Mouse (Mus musculus) lung, embryonic 15.5 days (tissue): Measurements from ENCODE around the gene Ntn3. TPM values are rescaled to one million over a fixed set of nuclear protein-coding genes. Genes with fewer than 3 reads are reported as not detected.

Source experiments
- ATAC-seq: fragments of 200-750 bp; cut with Nextera tagmentation; 2 replicates; pipeline ENCODE4 v1.8.0; 2017; ENCODE audit warnings: moderate number of reproducible peaks, borderline replicate concordance; ENCODE audit not compliant: low FRiP score, low TSS enrichment; ENCODE audit errors: extremely low read depth
- H3K27ac ChIP-seq: fragments of 300-500 bp; sonication (generic); 2 replicates; pipeline ENCODE4 v1.5.1; 2015; ENCODE audit warnings: moderate library complexity, mild to moderate bottlenecking, inconsistent platforms
- H3K27me3 ChIP-seq: fragments of 300-500 bp; sonication (generic); 2 replicates; pipeline ENCODE4 v1.6.1; 2015; ENCODE audit warnings: inconsistent platforms
- H3K36me3 ChIP-seq: fragments of 300-500 bp; sonication (generic); 2 replicates; pipeline ENCODE4 v1.6.1; 2015; ENCODE audit warnings: inconsistent platforms
- H3K4me1 ChIP-seq: fragments of 300-500 bp; sonication (generic); 2 replicates; pipeline ENCODE4 v1.6.1; 2015; ENCODE audit warnings: inconsistent platforms
- H3K4me2 ChIP-seq: fragments of 300-500 bp; sonication (generic); 2 replicates; pipeline ENCODE4 v1.6.1; 2015; ENCODE audit warnings: inconsistent platforms, mild to moderate bottlenecking, moderate library complexity
- H3K4me3 ChIP-seq: fragments of 300-500 bp; sonication (generic); 2 replicates; pipeline ENCODE4 v1.5.1; 2015; ENCODE audit warnings: mild to moderate bottlenecking, inconsistent platforms
- H3K9ac ChIP-seq: fragments of 300-500 bp; sonication (generic); 2 replicates; pipeline ENCODE4 v1.6.1; 2015; ENCODE audit warnings: inconsistent platforms
- H3K9me3 ChIP-seq: fragments of 300-500 bp; sonication (generic); 2 replicates; pipeline ENCODE4 v1.6.1; 2016; ENCODE audit warnings: inconsistent platforms
- WGBS: fragments of 180-500 bp; shearing (Covaris S2); methylation state at CpG from one replicate; pipeline ENCODE4 v1.1.7; 2015; 5-methylcytosine and 5-hydroxymethylcytosine counted together
- polyA plus RNA-seq: library from polyadenylated mRNA; unstranded; fragments of >200 nt; fragmentation: Nextera tagmentation; extraction: Ambion mirVana; gene quantifications from 2 replicates; pipeline ENCODE4 v1.2.1, GENCODE M21; 2015

Gene Ntn3
- polyA plus RNA-seq, 1 experiment from 2014 or later = 6.1 TPM

GRCm38 (mm10) chr17:24199741-24200140 lies 9.6 kb downstream of the Ntn3 start:
- no peak for ATAC-seq
- H3K36me3 ChIP-seq = no peaks in the 10 kb centered on the region
- no peak overlapping the region for H3K27ac ChIP-seq
- H3K4me1 ChIP-seq = peaks cover 12% of the 10 kb centered on the region
- no peaks in the 10 kb centered on the region for H3K27me3 ChIP-seq
- H3K4me3 ChIP-seq = no peak overlapping the region
- WGBS = 65% methylated on average over 4 of the region's 4 CpGs
- no peak overlapping the region for H3K4me2 ChIP-seq
- H3K9me3 ChIP-seq = no peaks in the 10 kb centered on the region
- no peak overlapping the region for H3K9ac ChIP-seq

- Histone ChIP-seq H3K36me3 (no peaks in the 10 kb centered on the region), H3K27me3 (no peaks in the 10 kb centered on the region), H3K4me2 (no peak overlapping the region), H3K4me1 (peaks cover 7% of the 10 kb centered on the region), H3K9me3 (no peaks in the 10 kb centered on the region), H3K27ac (no peak overlapping the region), H3K4me3 (no peak overlapping the region), H3K9ac (no peak overlapping the region)
- no peak for ATAC-seq
- 71% methylated on average over 4 of the region's 4 CpGs for WGBS
Measured at GRCm38 (mm10) chr17:24199252-24199651, 10.1 kb downstream of the Ntn3 start.

- Histone ChIP-seq H3K4me1 (no peaks in the 10 kb centered on the region), H3K36me3 (no peaks in the 10 kb centered on the region), H3K4me2 (no peak overlapping the region), H3K9me3 (no peaks in the 10 kb centered on the region), H3K27me3 (no peaks in the 10 kb centered on the region), H3K27ac (no peak overlapping the region), H3K4me3 (no peak overlapping the region), H3K9ac (no peak overlapping the region)
- ATAC-seq = no peak
- WGBS = 57% methylated on average over 15 of the region's 15 CpGs
Measured at GRCm38 (mm10) chr17:24197032-24197824, 12.1 kb downstream of the Ntn3 start.

- Histone ChIP-seq H3K27me3 (no peaks in the 10 kb centered on the region), H3K4me3 (no peak overlapping the region), H3K4me1 (no peaks in the 10 kb centered on the region), H3K4me2 (no peak overlapping the region), H3K36me3 (no peaks in the 10 kb centered on the region), H3K9me3 (no peaks in the 10 kb centered on the region), H3K9ac (no peak overlapping the region), H3K27ac (no peak overlapping the region)
- 55% methylated on average over 2 of the region's 2 CpGs for WGBS
- ATAC-seq = no peak
Measured at GRCm38 (mm10) chr17:24195349-24195748, 14.0 kb downstream of the Ntn3 start.

GRCm38 (mm10) chr17:24193769-24194168 lies 15.6 kb downstream of the Ntn3 start:
- no peak overlapping the region for H3K9ac ChIP-seq
- no peaks in the 10 kb centered on the region for H3K4me1 ChIP-seq

GRCm38 (mm10) chr17:24193268-24193667 lies 16.1 kb downstream of the Ntn3 start:
- Histone ChIP-seq H3K9ac (no peak overlapping the region), H3K9me3 (no peaks in the 10 kb centered on the region), H3K4me1 (no peaks in the 10 kb centered on the region), H3K4me2 (no peak overlapping the region), H3K27ac (no peak overlapping the region), H3K4me3 (no peak overlapping the region), H3K36me3 (no peaks in the 10 kb centered on the region), H3K27me3 (no peaks in the 10 kb centered on the region)
- 86% methylated on average over 8 of the region's 8 CpGs for WGBS
- no peak for ATAC-seq

More at GRCm38 (mm10) chr17:24193769-24194168, 15.6 kb downstream of the Ntn3 start:
- Histone ChIP-seq H3K4me3 (no peak overlapping the region), H3K27me3 (no peaks in the 10 kb centered on the region), H3K36me3 (no peaks in the 10 kb centered on the region), H3K9me3 (no peaks in the 10 kb centered on the region), H3K27ac (no peak overlapping the region), H3K4me2 (no peak overlapping the region)
- no peak for ATAC-seq
- WGBS = 84% methylated on average over 5 of the region's 5 CpGs

- Histone ChIP-seq H3K4me3 (no peak overlapping the region), H3K9ac (no peak overlapping the region), H3K4me2 (no peak overlapping the region), H3K27ac (no peak overlapping the region), H3K27me3 (no peaks in the 10 kb centered on the region), H3K36me3 (no peaks in the 10 kb centered on the region), H3K4me1 (no peaks in the 10 kb centered on the region), H3K9me3 (no peaks in the 10 kb centered on the region)
- ATAC-seq = no peak
- 68% methylated on average over 8 of the region's 8 CpGs for WGBS
Measured at GRCm38 (mm10) chr17:24192848-24193247, 16.5 kb downstream of the Ntn3 start.

- WGBS = 82% methylated on average over 4 of the region's 4 CpGs
- Histone ChIP-seq H3K4me1 (no peaks in the 10 kb centered on the region), H3K27ac (no peak overlapping the region), H3K4me2 (no peak overlapping the region), H3K4me3 (no peak overlapping the region), H3K36me3 (no peaks in the 10 kb centered on the region), H3K9ac (no peak overlapping the region), H3K9me3 (no peaks in the 10 kb centered on the region), H3K27me3 (no peaks in the 10 kb centered on the region)
- ATAC-seq = no peak
Measured at GRCm38 (mm10) chr17:24191481-24191880, 17.9 kb downstream of the Ntn3 start.

GRCm38 (mm10) chr17:24190934-24191333 lies 18.4 kb downstream of the Ntn3 start:
- no peak for ATAC-seq

GRCm38 (mm10) chr17:24174259-24174658 lies 35.1 kb downstream of the Ntn3 start:
- H3K9ac ChIP-seq = no peak overlapping the region

More at GRCm38 (mm10) chr17:24190934-24191333, 18.4 kb downstream of the Ntn3 start:
- Histone ChIP-seq H3K4me2 (no peak overlapping the region), H3K9ac (no peak overlapping the region), H3K4me3 (no peak overlapping the region), H3K36me3 (no peaks in the 10 kb centered on the region), H3K9me3 (no peaks in the 10 kb centered on the region), H3K27ac (no peak overlapping the region), H3K4me1 (no peaks in the 10 kb centered on the region), H3K27me3 (no peaks in the 10 kb centered on the region)
- 75% methylated on average over 2 of the region's 2 CpGs for WGBS

GRCm38 (mm10) chr17:24173423-24173822 lies 35.9 kb downstream of the Ntn3 start:
- H3K27me3 ChIP-seq = no peaks in the 10 kb centered on the region
- H3K9ac ChIP-seq = no peak overlapping the region
- H3K9me3 ChIP-seq = no peaks in the 10 kb centered on the region
- 4% methylated on average over 3 of the region's 3 CpGs for WGBS
- H3K36me3 ChIP-seq = no peaks in the 10 kb centered on the region
- ATAC-seq = no peak
- H3K4me3 ChIP-seq = no peak overlapping the region
- no peak overlapping the region for H3K4me2 ChIP-seq
- no peak overlapping the region for H3K27ac ChIP-seq
- peaks cover 7% of the 10 kb centered on the region; the same call in 1 of the 2 replicates for H3K4me1 ChIP-seq

More at GRCm38 (mm10) chr17:24174259-24174658, 35.1 kb downstream of the Ntn3 start:
- WGBS = 60% methylated on average over 3 of the region's 3 CpGs
- no peak overlapping the region for H3K4me3 ChIP-seq
- no peaks in the 10 kb centered on the region for H3K9me3 ChIP-seq
- no peak overlapping the region for H3K4me2 ChIP-seq
- H3K27ac ChIP-seq = no peak overlapping the region
- H3K36me3 ChIP-seq = no peaks in the 10 kb centered on the region
- H3K4me1 ChIP-seq = peaks cover 6% of the 10 kb centered on the region; the same call in 1 of the 2 replicates
- H3K27me3 ChIP-seq = no peaks in the 10 kb centered on the region
- no peak for ATAC-seq

GRCm38 (mm10) chr17:24171738-24172137 lies 37.6 kb downstream of the Ntn3 start:
- 81% methylated on average over 4 of the region's 4 CpGs for WGBS
- no peak for ATAC-seq
- peaks cover 23% of the 10 kb centered on the region for H3K4me1 ChIP-seq
- peaks cover 9% of the 10 kb centered on the region; the same call in 1 of the 2 replicates for H3K36me3 ChIP-seq
- no peak overlapping the region for H3K9ac ChIP-seq
- H3K27me3 ChIP-seq = no peaks in the 10 kb centered on the region
- H3K4me2 ChIP-seq = no peak overlapping the region
- H3K4me3 ChIP-seq = no peak overlapping the region
- no peaks in the 10 kb centered on the region for H3K9me3 ChIP-seq
- no peak overlapping the region for H3K27ac ChIP-seq
